Mouse (Mus musculus) thymus, adult 2 months (tissue): ENCODE measurements around the gene Fbxo28. TPM values are rescaled to one million over a fixed set of nuclear protein-coding genes. Genes with fewer than 3 reads are reported as not detected.

ENCODE experiments used
- DNase-seq: peaks from one replicate; pipeline ENCODE4 v3.0.0; 2021
- H3K27ac ChIP-seq: fragments of 200-500 bp; 2 replicates; pipeline ENCODE4 v1.5.1; 2012; ENCODE audit warnings: low read length, control low read depth; ENCODE audit not compliant: control insufficient read depth, insufficient read depth
- H3K27me3 ChIP-seq: fragments of 200-500 bp; 2 replicates; pipeline ENCODE4 v1.6.1; 2012; ENCODE audit warnings: mild to moderate bottlenecking, low read length, moderate library complexity, mixed read lengths; ENCODE audit not compliant: control insufficient read depth, insufficient read depth
- H3K36me3 ChIP-seq: fragments of 200-500 bp; 2 replicates; pipeline ENCODE4 v1.6.1; 2012; ENCODE audit warnings: mild to moderate bottlenecking, low read length, moderate library complexity; ENCODE audit not compliant: control insufficient read depth, insufficient read depth
- H3K4me1 ChIP-seq: fragments of 200-500 bp; replicated peaks from 2 replicates; pipeline ENCODE4 v1.6.1; 2012; ENCODE audit warnings: low read length; ENCODE audit not compliant: control insufficient read depth, insufficient read depth
- H3K4me3 ChIP-seq: fragments of 200-500 bp; 2 replicates; pipeline ENCODE4 v1.5.1; 2012; ENCODE audit warnings: mild to moderate bottlenecking, low read length, control low read depth, moderate library complexity; ENCODE audit not compliant: control insufficient read depth, insufficient read depth
- CTCF ChIP-seq: fragments of 200-500 bp; IDR thresholded peaks from 2 replicates; pipeline ENCODE4 v1.5.1; 2012; ENCODE audit warnings: mild to moderate bottlenecking, control low read depth, low read length, moderate library complexity, borderline replicate concordance; ENCODE audit not compliant: control insufficient read depth, poor library complexity, insufficient read depth; ENCODE audit errors: extremely low read depth
- POLR2A ChIP-seq: fragments of 200-500 bp; IDR thresholded peaks from 2 replicates; pipeline ENCODE4 v1.6.1; 2012; ENCODE audit warnings: mild to moderate bottlenecking, low read length, control low read depth, moderate library complexity; ENCODE audit not compliant: control insufficient read depth, poor library complexity, insufficient read depth; ENCODE audit errors: extremely low read depth
- WGBS: fragments of 180-500 bp; shearing (Covaris S2); methylation state at CpG from one replicate; pipeline ENCODE4 v1.1.7; 2018; 5-methylcytosine and 5-hydroxymethylcytosine counted together
- polyA plus RNA-seq: library from polyadenylated mRNA; depleted of rRNA; stranded (reverse); fragments of >200 nt; gene quantifications from 2 replicates; pipeline ENCODE4 v1.2.3, GENCODE M21; 2012; rRNA removed

Fbxo28 gene
- 23.3 and 28.3 TPM in 2 replicates for polyA plus RNA-seq

DNA sequence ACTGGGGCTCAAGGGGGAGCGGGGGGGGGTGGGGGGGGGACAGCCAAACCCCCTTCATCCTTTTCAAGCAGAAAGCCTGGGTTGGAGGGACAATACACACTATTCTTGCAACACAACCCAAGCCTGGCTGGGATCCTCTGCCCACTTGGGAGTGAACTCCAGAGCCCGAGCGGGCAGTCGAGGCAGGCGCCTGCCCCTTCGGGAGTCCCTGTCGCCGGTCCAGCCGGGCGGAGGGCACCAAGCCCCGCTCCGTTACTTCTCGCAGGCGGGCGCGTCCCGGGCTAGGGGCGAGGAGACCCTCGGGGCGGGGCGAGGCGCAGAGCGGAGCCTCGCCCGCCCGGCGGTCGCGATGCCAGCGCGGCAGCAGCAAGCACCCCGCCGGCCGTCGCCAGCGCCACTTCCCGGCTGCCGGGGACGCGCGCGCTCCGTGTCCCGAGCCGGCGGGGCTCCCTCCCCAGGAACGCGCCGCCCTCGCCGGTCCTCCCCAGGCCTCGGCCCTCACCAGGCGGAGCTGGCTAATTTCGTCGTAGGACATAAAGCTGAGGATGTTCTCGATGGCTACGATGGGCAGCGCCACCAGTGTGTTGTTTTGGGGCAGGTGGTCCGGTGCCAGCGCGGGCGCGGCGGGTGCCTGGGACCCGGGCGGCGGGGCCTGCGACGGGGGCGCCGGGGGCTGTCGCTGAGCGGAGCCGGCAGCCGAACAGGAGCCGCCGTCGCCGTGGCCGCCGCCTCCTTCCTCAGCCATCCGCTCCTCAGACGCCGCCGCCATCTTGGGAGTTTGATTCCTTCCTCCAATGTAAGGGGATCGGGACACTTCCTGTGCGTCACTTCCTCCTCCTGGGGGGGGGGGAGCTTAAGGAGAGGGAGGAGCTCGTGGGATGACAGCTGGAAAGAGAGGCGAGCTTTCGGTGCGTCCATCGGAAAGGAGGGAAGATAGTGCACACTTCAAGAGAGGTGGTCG lies at the start of gene Fbxo28:
TSS of gene Fbxo28 (minus strand) at position 809 of the 961 bp plus-strand sequence.
- no peaks in the 10 kb centered on the region for H3K36me3 ChIP-seq
- 1% methylated on average over 92 of the region's 93 CpGs for WGBS
- peaks cover 8% of the 10 kb centered on the region for H3K4me1 ChIP-seq
- TF ChIP-seq CTCF: no peak
- peak; percentile 70 for TF ChIP-seq POLR2A
- H3K27me3 ChIP-seq: no peaks in the 10 kb centered on the region
- peak within 1 kb of the TSS; percentile 76 for H3K4me3 ChIP-seq
- DNase-seq: peak; percentile 83
- H3K27ac ChIP-seq: peak within 1 kb of the TSS; percentile 51

DNA sequence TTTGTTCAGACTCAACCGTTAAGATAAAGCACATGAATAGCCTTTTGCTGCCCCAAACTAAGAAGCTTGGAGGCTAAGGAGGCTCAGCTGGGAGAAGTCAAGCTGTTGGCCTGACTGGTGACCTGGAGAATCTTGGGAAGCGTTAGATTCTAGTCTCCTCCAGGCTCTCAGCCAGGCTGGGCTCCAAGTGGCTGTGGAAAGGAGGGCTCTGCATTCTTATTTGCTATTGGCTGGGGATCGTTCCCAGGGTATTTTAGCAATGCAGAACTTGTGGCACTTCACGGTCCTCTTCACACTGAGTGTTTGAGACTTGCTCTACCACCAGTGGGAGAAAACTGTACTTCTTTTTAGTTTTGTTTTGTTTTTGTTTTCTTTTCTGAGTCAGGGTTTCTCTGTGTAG lies 47.3 kb upstream of the Fbxo28 start:
- Histone ChIP-seq H3K27ac (no peak overlapping the region), H3K36me3 (no peaks in the 10 kb centered on the region), H3K4me1 (no peaks in the 10 kb centered on the region), H3K27me3 (no peaks in the 10 kb centered on the region), H3K4me3 (no peak overlapping the region)
- no peak for TF ChIP-seq CTCF
- TF ChIP-seq POLR2A: no peak
- no peak for DNase-seq
- WGBS: 71% methylated on average over 4 of the region's 4 CpGs

DNA sequence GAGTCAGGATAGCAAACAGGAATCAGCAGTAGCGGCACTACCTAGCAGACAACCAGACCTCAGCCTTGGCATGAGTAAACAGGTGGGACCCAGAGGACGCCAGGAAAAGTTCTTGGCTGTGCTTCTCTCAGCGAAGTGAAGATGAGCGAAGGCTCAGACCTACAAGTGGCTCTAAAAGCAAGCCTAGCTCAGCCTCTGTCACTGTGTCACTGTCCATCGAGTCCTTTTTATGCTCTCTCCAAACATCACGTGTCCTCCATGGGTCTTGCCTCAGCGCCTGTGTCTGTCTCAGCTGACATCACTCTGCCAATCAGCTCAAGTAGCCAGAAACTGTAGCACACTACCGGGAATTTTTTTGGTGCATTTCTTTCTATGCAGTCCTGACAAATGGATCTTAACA lies 45.0 kb upstream of the Fbxo28 start:
- H3K27ac ChIP-seq: no peak overlapping the region
- H3K27me3 ChIP-seq: no peaks in the 10 kb centered on the region
- TF ChIP-seq CTCF (no peak), POLR2A (no peak)
- no peaks in the 10 kb centered on the region for H3K4me1 ChIP-seq
- no peaks in the 10 kb centered on the region for H3K36me3 ChIP-seq
- WGBS: 94% methylated on average over 8 of the region's 8 CpGs
- no peak for DNase-seq
- no peak overlapping the region for H3K4me3 ChIP-seq

DNA sequence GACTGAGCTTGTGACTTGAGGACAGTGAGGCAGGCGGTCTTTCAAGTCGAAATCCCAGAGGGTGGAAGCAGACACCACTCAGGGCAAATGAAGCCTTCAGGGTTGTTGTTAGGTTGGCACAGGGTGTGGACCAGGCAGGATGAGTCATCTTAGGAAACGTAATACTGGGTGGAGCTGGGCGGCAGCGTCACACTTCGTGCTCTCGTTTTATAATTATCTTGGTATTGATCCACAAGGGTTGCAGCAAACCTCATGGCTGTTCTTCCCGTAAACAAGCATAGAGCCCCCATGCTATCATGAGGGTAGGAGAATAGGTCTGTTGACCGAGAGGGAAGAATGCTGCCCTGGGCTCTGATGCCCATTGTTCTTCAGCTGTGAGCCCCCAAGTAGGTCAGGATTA lies 41.7 kb upstream of the Fbxo28 start:
- no peak for DNase-seq
- no peaks in the 10 kb centered on the region for H3K27me3 ChIP-seq
- no peak overlapping the region for H3K4me3 ChIP-seq
- no peak overlapping the region for H3K27ac ChIP-seq
- 93% methylated on average over 9 of the region's 9 CpGs for WGBS
- no peaks in the 10 kb centered on the region for H3K36me3 ChIP-seq
- H3K4me1 ChIP-seq: no peaks in the 10 kb centered on the region
- no peak for TF ChIP-seq POLR2A
- no peak for TF ChIP-seq CTCF

DNA sequence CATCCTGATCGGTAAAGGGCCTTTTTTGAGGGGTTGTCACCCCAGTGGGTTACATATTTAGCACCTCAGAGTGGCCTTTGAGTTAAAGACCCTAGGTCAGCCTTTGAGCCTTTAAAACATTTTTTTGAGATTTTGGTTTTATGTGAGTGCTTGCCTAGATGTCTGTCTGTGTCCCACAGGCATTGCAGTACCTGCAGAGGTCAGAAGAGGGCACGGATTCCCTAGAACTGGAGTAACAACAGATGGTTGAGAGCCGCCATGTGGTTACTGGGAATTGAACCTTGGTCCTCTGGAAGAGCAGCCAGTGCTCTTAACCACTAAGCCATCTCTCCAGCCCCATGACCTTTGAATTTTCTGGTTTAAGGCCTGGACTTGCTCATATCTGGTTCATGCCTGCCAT lies 39.9 kb upstream of the Fbxo28 start:
- DNase-seq: peak; percentile 31
- H3K27ac ChIP-seq: no peak overlapping the region
- TF ChIP-seq CTCF: no peak
- TF ChIP-seq POLR2A: no peak
- no peaks in the 10 kb centered on the region for H3K4me1 ChIP-seq
- H3K36me3 ChIP-seq: no peaks in the 10 kb centered on the region
- 91% methylated on average over 3 of the region's 3 CpGs for WGBS
- no peaks in the 10 kb centered on the region for H3K27me3 ChIP-seq
- no peak overlapping the region for H3K4me3 ChIP-seq

DNA sequence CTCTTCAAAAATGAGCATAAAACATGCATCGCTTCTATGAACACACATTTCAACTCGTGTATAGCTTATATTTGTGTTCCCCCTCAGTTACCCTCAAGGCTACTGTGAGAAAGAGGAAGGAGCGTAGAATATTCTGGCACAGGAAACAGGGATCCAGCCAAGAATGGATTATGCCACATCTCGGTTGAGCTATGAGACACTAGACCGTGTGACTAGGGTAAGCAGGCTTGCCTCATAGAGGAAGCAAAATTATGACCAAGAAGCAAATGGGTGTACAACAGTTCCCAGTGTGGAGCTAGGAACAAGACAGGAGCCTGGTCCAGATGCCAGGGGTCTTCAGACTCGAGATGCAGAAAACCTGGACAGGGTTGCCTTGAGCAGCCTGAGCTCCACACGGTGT lies 39.3 kb upstream of the Fbxo28 start:
- WGBS: 56% methylated on average over 7 of the region's 7 CpGs
- Histone ChIP-seq H3K27ac (no peak overlapping the region), H3K4me1 (no peaks in the 10 kb centered on the region), H3K27me3 (no peaks in the 10 kb centered on the region), H3K36me3 (no peaks in the 10 kb centered on the region), H3K4me3 (no peak overlapping the region)
- TF ChIP-seq POLR2A (no peak), CTCF (no peak)
- no peak for DNase-seq
